Mouse (Mus musculus): Measurements from ENCODE around the gene Nfatc2. TPM values are rescaled to one million over a fixed set of nuclear protein-coding genes. Genes with fewer than 3 reads are reported as not detected.

Nfatc2 gene
- polyA plus RNA-seq, 1 experiment from 2014 or later = 2.0 TPM

GRCm38 (mm10) chr2:168577381-168577780 is 24.1 kb downstream of the Nfatc2 start:
- Histone ChIP-seq H3K27me3 (ENCODE audit: insufficient read depth, low read length) (no peaks in the 10 kb centered on the region), H3K36me3 (ENCODE audit: insufficient read depth, low read length) (no peaks in the 10 kb centered on the region), H3K4me1 (replicated peaks; ENCODE audit: insufficient read depth, low read length) (peaks cover 24% of the 10 kb centered on the region), H3K4me2 (ENCODE audit: low read length) (no peak overlapping the region), H3K9me3 (replicated peaks; ENCODE audit: low read length) (no peaks in the 10 kb centered on the region), H3K9ac (ENCODE audit: low read depth, low read length) (no peak overlapping the region), H3K27ac (peak overlapping the region; percentile 31; the same call in 1 of the 2 replicates), H3K4me3 (replicated peaks; ENCODE audit: low read depth, low read length) (no peak overlapping the region)
- TF ChIP-seq CTCF (IDR thresholded peaks at IDR 0.05; ENCODE audit: low read depth) = no peak
- WGBS = 52% methylated on average over 7 of the region's 7 CpGs
- no peak for DNase-seq (ENCODE audit: low spot score)
- ATAC-seq (replicated peaks; ENCODE audit: low FRiP score, low read depth) = peak; percentile 27; the same call in 1 of the 2 replicates

DNA sequence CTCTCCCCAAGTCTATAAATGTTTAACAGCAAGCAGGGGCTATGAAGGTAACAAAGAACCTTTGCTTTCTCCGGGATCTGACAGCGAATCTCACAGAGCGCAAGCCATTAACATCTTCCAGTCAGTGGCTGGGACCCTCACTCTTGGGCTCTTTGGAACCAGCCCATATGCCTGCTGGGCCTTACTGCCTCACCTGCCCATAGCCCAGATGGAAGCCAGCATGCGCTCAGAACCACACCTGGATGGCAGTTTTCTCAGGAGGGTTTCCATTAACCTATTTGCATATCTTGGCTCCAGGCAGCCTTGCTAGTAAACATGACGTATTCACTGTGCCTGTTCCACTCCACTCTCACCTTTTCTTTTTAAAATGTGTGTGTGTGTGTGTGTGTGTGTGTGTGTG is 25.6 kb downstream of the Nfatc2 start:
- peak overlapping the region; percentile 90 for H3K27ac ChIP-seq
- H3K4me3 ChIP-seq (replicated peaks; ENCODE audit: low read depth, low read length) = no peak overlapping the region
- WGBS = 56% methylated on average over 5 of the region's 5 CpGs
- no peak for TF ChIP-seq CTCF (IDR thresholded peaks at IDR 0.05; ENCODE audit: low read depth)
- DNase-seq (ENCODE audit: low spot score) = no peak
- 0 out of 2 replicates have a peak, but pooled peaks cover 4% of the 10 kb centered on the region for H3K36me3 ChIP-seq (ENCODE audit: insufficient read depth, low read length)
- no peaks in the 10 kb centered on the region for H3K27me3 ChIP-seq (ENCODE audit: insufficient read depth, low read length)
- H3K4me2 ChIP-seq (ENCODE audit: low read length) = no peak overlapping the region; the same call in 1 of the 2 replicates
- ATAC-seq (replicated peaks; ENCODE audit: low FRiP score, low read depth) = peak; percentile 47; the same call in 1 of the 2 replicates
- no peaks in the 10 kb centered on the region for H3K9me3 ChIP-seq (replicated peaks; ENCODE audit: low read length)
- H3K9ac ChIP-seq (ENCODE audit: low read depth, low read length) = no peak overlapping the region
- peaks cover 16% of the 10 kb centered on the region; the same call in 1 of the 2 replicates for H3K4me1 ChIP-seq (replicated peaks; ENCODE audit: insufficient read depth, low read length)

DNA sequence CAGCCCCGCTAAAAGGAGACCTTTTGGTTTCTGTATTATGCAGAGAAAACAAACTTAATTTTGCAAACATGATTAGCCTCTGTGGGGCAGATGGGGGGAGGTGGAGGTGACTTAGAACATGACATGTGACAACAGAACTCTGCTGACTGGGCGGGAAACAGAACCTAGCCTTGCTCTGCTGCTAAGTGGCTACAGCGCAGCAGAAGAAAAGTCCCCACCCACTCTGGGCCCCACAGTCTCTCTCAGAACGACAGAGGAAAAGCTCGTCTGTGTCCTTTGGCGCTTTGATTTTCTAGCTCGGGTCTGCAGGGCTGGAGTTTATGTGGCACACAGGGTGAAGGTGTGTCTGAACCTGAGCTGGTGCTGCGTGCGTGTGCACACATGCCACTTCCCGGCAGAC is 26.5 kb downstream of the Nfatc2 start:
- H3K9me3 ChIP-seq (replicated peaks; ENCODE audit: low read length) = no peaks in the 10 kb centered on the region
- peak overlapping the region; percentile 90 for H3K27ac ChIP-seq
- H3K4me2 ChIP-seq (ENCODE audit: low read length) = no peak overlapping the region
- ATAC-seq (replicated peaks; ENCODE audit: low FRiP score, low read depth) = no peak
- no peak for DNase-seq (ENCODE audit: low spot score)
- no peak for TF ChIP-seq CTCF (IDR thresholded peaks at IDR 0.05; ENCODE audit: low read depth)
- H3K36me3 ChIP-seq (ENCODE audit: insufficient read depth, low read length) = 0 out of 2 replicates have a peak, but pooled peaks cover 4% of the 10 kb centered on the region
- H3K27me3 ChIP-seq (ENCODE audit: insufficient read depth, low read length) = no peaks in the 10 kb centered on the region
- H3K9ac ChIP-seq (ENCODE audit: low read depth, low read length) = no peak overlapping the region
- 52% methylated on average over 10 of the region's 10 CpGs for WGBS
- H3K4me3 ChIP-seq (replicated peaks; ENCODE audit: low read depth, low read length) = no peak overlapping the region
- peaks cover 10% of the 10 kb centered on the region; the same call in 1 of the 2 replicates for H3K4me1 ChIP-seq (replicated peaks; ENCODE audit: insufficient read depth, low read length)

DNA sequence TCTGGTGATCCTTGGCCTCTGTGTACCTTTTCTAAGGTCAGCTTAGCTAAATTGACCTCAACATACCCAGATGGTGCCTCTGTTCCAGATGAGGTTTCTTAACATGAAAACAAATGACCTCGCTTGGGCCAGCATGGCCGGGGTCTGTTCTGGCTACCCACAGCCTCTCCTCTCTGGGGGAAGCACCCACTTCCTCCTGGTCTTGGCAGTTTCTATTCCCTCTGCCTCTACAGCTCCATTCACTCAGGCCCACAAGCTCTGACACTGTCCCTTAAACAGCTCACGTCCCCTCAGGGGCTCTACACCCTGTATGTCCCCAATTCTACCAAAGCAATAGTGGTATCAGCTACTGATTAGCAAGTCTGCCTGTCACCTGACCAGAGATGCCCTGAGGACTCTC is 27.6 kb downstream of the Nfatc2 start:
- 0 out of 2 replicates have a peak, but pooled peaks cover 4% of the 10 kb centered on the region for H3K36me3 ChIP-seq (ENCODE audit: insufficient read depth, low read length)
- DNase-seq (ENCODE audit: low spot score) (no peak), ATAC-seq (replicated peaks; ENCODE audit: low FRiP score, low read depth) (no peak)
- peak overlapping the region; percentile 36; the same call in 1 of the 2 replicates for H3K27ac ChIP-seq
- H3K4me1 ChIP-seq (replicated peaks; ENCODE audit: insufficient read depth, low read length) = peaks cover 10% of the 10 kb centered on the region; the same call in 1 of the 2 replicates
- 79% methylated on average over 3 of the region's 3 CpGs for WGBS
- H3K4me2 ChIP-seq (ENCODE audit: low read length) = no peak overlapping the region
- TF ChIP-seq CTCF (IDR thresholded peaks at IDR 0.05; ENCODE audit: low read depth) = no peak
- no peak overlapping the region for H3K4me3 ChIP-seq (replicated peaks; ENCODE audit: low read depth, low read length)
- no peaks in the 10 kb centered on the region for H3K9me3 ChIP-seq (replicated peaks; ENCODE audit: low read length)
- H3K27me3 ChIP-seq (ENCODE audit: insufficient read depth, low read length) = no peaks in the 10 kb centered on the region
- H3K9ac ChIP-seq (ENCODE audit: low read depth, low read length) = no peak overlapping the region

GRCm38 (mm10) chr2:168571241-168571640 is 30.2 kb downstream of the Nfatc2 start:
- Histone ChIP-seq H3K4me3 (replicated peaks; ENCODE audit: low read depth, low read length) (no peak overlapping the region), H3K9ac (ENCODE audit: low read depth, low read length) (no peak overlapping the region), H3K4me2 (ENCODE audit: low read length) (no peak overlapping the region), H3K27ac (no peak overlapping the region), H3K4me1 (replicated peaks; ENCODE audit: insufficient read depth, low read length) (no peaks in the 10 kb centered on the region; the same call in 1 of the 2 replicates), H3K27me3 (ENCODE audit: insufficient read depth, low read length) (no peaks in the 10 kb centered on the region), H3K36me3 (ENCODE audit: insufficient read depth, low read length) (0 out of 2 replicates have a peak, but pooled peaks cover 4% of the 10 kb centered on the region), H3K9me3 (replicated peaks; ENCODE audit: low read length) (no peaks in the 10 kb centered on the region)
- 97% methylated on average over 24 of the region's 32 CpGs for WGBS
- no peak for TF ChIP-seq CTCF (IDR thresholded peaks at IDR 0.05; ENCODE audit: low read depth)
- DNase-seq (ENCODE audit: low spot score) (no peak), ATAC-seq (replicated peaks; ENCODE audit: low FRiP score, low read depth) (no peak)

GRCm38 (mm10) chr2:168565538-168566253 is 35.8 kb downstream of the Nfatc2 start:
- 67% methylated on average over 19 of the region's 19 CpGs for WGBS
- Histone ChIP-seq H3K9ac (ENCODE audit: low read depth, low read length) (no peak overlapping the region), H3K9me3 (replicated peaks; ENCODE audit: low read length) (no peaks in the 10 kb centered on the region), H3K36me3 (ENCODE audit: insufficient read depth, low read length) (no peaks in the 10 kb centered on the region), H3K27ac (no peak overlapping the region), H3K4me2 (ENCODE audit: low read length) (no peak overlapping the region), H3K4me3 (replicated peaks; ENCODE audit: low read depth, low read length) (no peak overlapping the region), H3K4me1 (replicated peaks; ENCODE audit: insufficient read depth, low read length) (peaks cover 7% of the 10 kb centered on the region; the same call in 1 of the 2 replicates), H3K27me3 (ENCODE audit: insufficient read depth, low read length) (no peaks in the 10 kb centered on the region)
- ATAC-seq (replicated peaks; ENCODE audit: low FRiP score, low read depth) = no peak
- DNase-seq (ENCODE audit: low spot score) = peak; percentile 64
- no peak for TF ChIP-seq CTCF (IDR thresholded peaks at IDR 0.05; ENCODE audit: low read depth)

All from kidney, postnatal 0 days (tissue).